Comparison of ENCODE assay signal across 21 mouse cellular contexts in genomic region chr11:4469091-4469490, GRCm38 (mm10). TPM values are rescaled to one million over a fixed set of nuclear protein-coding genes. Genes with fewer than 3 reads are reported as not detected.
DNase-seq lines count a peak whose midpoint lies in the region; ATAC-seq and TF ChIP-seq lines count a peak whose summit lies in the region.
"Had no signal": no experiment of that assay in that cellular context is flagged by ENCODE, and none has a peak within 500 bp of the region (broad histone marks: within the 10 kb centered on the region; RNA-seq: fewer than 3 reads in every experiment).

No protein-coding gene starts in this region.

- H3K9me3 ChIP-seq in kidney, postnatal 0 days (replicated peaks; ENCODE audit: low read length) = no peaks in the 10 kb centered on the region
- H3K9me3 ChIP-seq in kidney, embryonic 15.5 days (replicated peaks) = no peaks in the 10 kb centered on the region
- H3K9me3 ChIP-seq: embryonic facial prominence, embryonic 12.5 days; forebrain, embryonic 12.5 days; heart, embryonic 15.5 days had no signal

- peak; percentile 6; the same call in 1 of the 2 replicates for TF ChIP-seq CTCF in kidney, postnatal 0 days (IDR thresholded peaks at IDR 0.05; ENCODE audit: low read depth)

- no peaks in the 10 kb centered on the region for H3K27me3 ChIP-seq in kidney, postnatal 0 days (ENCODE audit: insufficient read depth, low read length)
- H3K27me3 ChIP-seq in kidney, embryonic 15.5 days = no peaks in the 10 kb centered on the region; the same call in 1 of the 2 replicates
- H3K27me3 ChIP-seq: embryonic facial prominence, embryonic 12.5 days; forebrain, embryonic 12.5 days; heart, embryonic 15.5 days had no signal

- no peak overlapping the region for H3K27ac ChIP-seq in kidney, postnatal 0 days
- H3K27ac ChIP-seq in kidney, embryonic 15.5 days = no peak overlapping the region
- H3K27ac ChIP-seq: embryonic facial prominence, embryonic 12.5 days; forebrain, embryonic 12.5 days; heart, adult 2 months; heart, embryonic 15.5 days; hindbrain, embryonic 14.5 days had no signal

- no peak for ATAC-seq in kidney, postnatal 0 days (replicated peaks; ENCODE audit: low FRiP score, low read depth)
- ATAC-seq in kidney, embryonic 15.5 days (replicated peaks; ENCODE audit: low FRiP score) = no peak
- ATAC-seq in neutrophil, adult 5-6 weeks (ENCODE audit: extremely low read depth, insufficient number of reproducible peaks, low FRiP score, poor library complexity, severe bottlenecking) = 0 out of 2 replicates have a peak, but pooled peaks have one; percentile 13
- ATAC-seq: forebrain, embryonic 16.5 days had no signal

- no peak overlapping the region for H3K9ac ChIP-seq in kidney, postnatal 0 days (ENCODE audit: low read depth, low read length)
- H3K9ac ChIP-seq in kidney, embryonic 15.5 days = no peak overlapping the region
- H3K9ac ChIP-seq: embryonic facial prominence, embryonic 12.5 days; forebrain, embryonic 12.5 days; heart, embryonic 15.5 days; hindbrain, embryonic 14.5 days had no signal

- WGBS in kidney, postnatal 0 days = 54% methylated on average over 5 of the region's 5 CpGs
- WGBS in kidney, embryonic 15.5 days = 69% methylated on average over 5 of the region's 5 CpGs

- H3K36me3 ChIP-seq in kidney, postnatal 0 days (ENCODE audit: insufficient read depth, low read length) = no peaks in the 10 kb centered on the region
- no peaks in the 10 kb centered on the region for H3K36me3 ChIP-seq in kidney, embryonic 15.5 days
- H3K36me3 ChIP-seq: embryonic facial prominence, embryonic 12.5 days; forebrain, embryonic 12.5 days; heart, embryonic 15.5 days had no signal

- DNase-seq in kidney, postnatal 0 days (ENCODE audit: low spot score) = no peak
- peak; percentile 81 for DNase-seq in ES-CJ7 (ENCODE audit: low read depth, low spot score)
- DNase-seq in R1 (ENCODE audit: low read depth, low spot score) = peak; percentile 83
- no peak for DNase-seq in gastrocnemius, adult 18-20 months (ENCODE audit: low spot score)
- DNase-seq in gastrocnemius, adult 8-10 months (ENCODE audit: low spot score in 2 of 2) = no peak
- DNase-seq: adrenal gland, postnatal 10 days; cerebellum, adult 11-12 months; cerebellum, adult 9-10 months; cerebellum, postnatal 25 days; gastrocnemius, postnatal 10 days; heart, adult 2 months; heart, postnatal 14 days; kidney, adult 11 months had no signal

- peaks cover 7% of the 10 kb centered on the region for H3K4me1 ChIP-seq in kidney, postnatal 0 days (replicated peaks; ENCODE audit: insufficient read depth, low read length)
- H3K4me1 ChIP-seq in kidney, embryonic 15.5 days = peaks cover 23% of the 10 kb centered on the region
- H3K4me1 ChIP-seq: embryonic facial prominence, embryonic 12.5 days; heart, embryonic 15.5 days had no signal

- H3K4me2 ChIP-seq in kidney, postnatal 0 days (ENCODE audit: low read length) = no peak overlapping the region
- H3K4me2 ChIP-seq in kidney, embryonic 15.5 days = no peak overlapping the region
- H3K4me2 ChIP-seq: embryonic facial prominence, embryonic 12.5 days; forebrain, embryonic 12.5 days; heart, embryonic 11.5 days; heart, embryonic 15.5 days; hindbrain, embryonic 14.5 days had no signal

- H3K4me3 ChIP-seq in kidney, postnatal 0 days (replicated peaks; ENCODE audit: low read depth, low read length) = no peak overlapping the region
- H3K4me3 ChIP-seq in kidney, embryonic 15.5 days (replicated peaks) = no peak overlapping the region
- H3K4me3 ChIP-seq: embryonic facial prominence, embryonic 12.5 days; forebrain, embryonic 12.5 days; heart, adult 2 months; heart, embryonic 15.5 days had no signal

RNA-seq across cellular contexts. Expression of gene Hormad2, which starts 28.2 kb away (rescaled TPM):
- 0.26 and 0.38 TPM in 2 replicates for polyA plus RNA-seq in kidney, postnatal 0 days (2015; fragmentation: Nextera tagmentation; extraction: Ambion mirVana)
- 0.09 and 0.53 TPM in 2 replicates for polyA plus RNA-seq in kidney, embryonic 15.5 days (2015; fragmentation: Nextera tagmentation; extraction: Ambion mirVana)
- total RNA-seq in neutrophil, adult 5-6 weeks (2017) = 0.58 TPM in 1 of 2 replicates, not detected in the other
- not detected for total RNA-seq in gastrocnemius, adult 18-20 months (2021)
- total RNA-seq in gastrocnemius, adult 8-10 months (2022) = not detected
- total RNA-seq: heart, postnatal 14 days had no signal
- polyA plus RNA-seq: forebrain, embryonic 12.5 days; heart, adult 2 months had no signal

Comparison
In these comparisons a context has a peak if more than half of its experiments do, and no peak if none do; other contexts are left out.
1. DNase-seq: peak in ES-CJ7 (single experiment) and R1 (single experiment); none in kidney, postnatal 0 days (single experiment), gastrocnemius, adult 18-20 months (single experiment) and gastrocnemius, adult 8-10 months (0 of 2).